ENCODE assay signal across 20 mouse cellular contexts in the genomic region with DNA sequence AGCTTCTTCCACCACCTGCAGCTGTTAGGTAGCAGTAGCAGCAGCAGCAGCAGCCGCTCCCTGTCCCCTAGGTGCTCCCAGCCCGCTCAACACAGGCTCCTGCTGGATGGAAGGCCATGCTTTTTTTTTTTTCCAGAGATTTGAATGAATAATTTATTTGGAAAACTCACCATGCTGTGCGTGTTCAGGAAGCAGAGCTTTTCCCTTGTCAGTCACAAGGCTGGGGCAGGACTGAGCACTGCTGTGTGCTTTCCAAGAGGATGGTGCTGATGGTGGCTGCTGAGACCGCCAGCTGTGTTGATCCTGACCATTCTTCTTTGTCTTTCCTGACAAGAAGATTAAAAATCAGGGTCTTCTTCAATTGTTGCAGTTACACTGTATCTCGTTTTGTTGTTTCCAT.
DNase-seq lines count a peak whose midpoint lies in the region; ATAC-seq and TF ChIP-seq lines count a peak whose summit lies in the region.
"Had no signal": no experiment of that assay in that cellular context is flagged by ENCODE, and none has a peak within 500 bp of the region (broad histone marks: within the 10 kb centered on the region; RNA-seq: fewer than 3 reads in every experiment).

No protein-coding gene starts in this region.

- ATAC-seq in lung, embryonic 14.5 days (ENCODE audit: insufficient read depth), result no peak
- no peak for ATAC-seq in lung, postnatal 0 days
- ATAC-seq in hindbrain, embryonic 14.5 days (ENCODE audit: low FRiP score), result peak; percentile 43; the same call in 1 of the 2 replicates
- ATAC-seq in midbrain, embryonic 15.5 days (replicated peaks), result peak; percentile 80
- ATAC-seq: intestine, postnatal 0 days; liver, embryonic 12.5 days had no signal

- intact Hi-C loops in heart, postnatal 36 days (cut with DNase I), result no loop called here

- no peaks in the 10 kb centered on the region for H3K9me3 ChIP-seq in lung, embryonic 14.5 days (ENCODE audit: low read depth, low read length)
- no peaks in the 10 kb centered on the region for H3K9me3 ChIP-seq in lung, postnatal 0 days (ENCODE audit: low read length)
- H3K9me3 ChIP-seq in hindbrain, embryonic 14.5 days (ENCODE audit: control insufficient read depth, low read length), result no peaks in the 10 kb centered on the region
- H3K9me3 ChIP-seq in midbrain, embryonic 15.5 days, result no peaks in the 10 kb centered on the region
- H3K9me3 ChIP-seq: forebrain, embryonic 10.5 days; hindbrain, embryonic 15.5 days; kidney, embryonic 15.5 days; limb, embryonic 13.5 days; liver, embryonic 12.5 days had no signal

- H3K4me1 ChIP-seq in lung, embryonic 14.5 days (ENCODE audit: insufficient read depth), result no peaks in the 10 kb centered on the region
- no peaks in the 10 kb centered on the region for H3K4me1 ChIP-seq in lung, postnatal 0 days (ENCODE audit: insufficient read depth, low read depth, low read length)
- peaks cover 4% of the 10 kb centered on the region; the same call in 1 of the 2 replicates for H3K4me1 ChIP-seq in hindbrain, embryonic 14.5 days (replicated peaks; ENCODE audit: control insufficient read depth, insufficient read depth, low read length)
- H3K4me1 ChIP-seq in midbrain, embryonic 15.5 days, result peaks cover 3% of the 10 kb centered on the region; the same call in 1 of the 2 replicates
- H3K4me1 ChIP-seq in cerebellum, adult 2 months (ENCODE audit: control insufficient read depth, insufficient read depth, low read length), result no peaks in the 10 kb centered on the region
- H3K4me1 ChIP-seq: forebrain, embryonic 10.5 days; kidney, embryonic 15.5 days; limb, embryonic 13.5 days; liver, embryonic 12.5 days had no signal

- H3K4me2 ChIP-seq in lung, embryonic 14.5 days, result no peak overlapping the region
- no peak overlapping the region for H3K4me2 ChIP-seq in lung, postnatal 0 days (replicated peaks; ENCODE audit: low read depth, low read length)
- no peak overlapping the region for H3K4me2 ChIP-seq in hindbrain, embryonic 14.5 days (replicated peaks)
- no peak overlapping the region for H3K4me2 ChIP-seq in midbrain, embryonic 15.5 days
- H3K4me2 ChIP-seq: heart, embryonic 11.5 days; hindbrain, embryonic 15.5 days; kidney, embryonic 15.5 days; limb, embryonic 13.5 days; liver, embryonic 12.5 days had no signal

- H3K36me3 ChIP-seq in lung, embryonic 14.5 days (ENCODE audit: insufficient read depth), result no peaks in the 10 kb centered on the region
- no peaks in the 10 kb centered on the region for H3K36me3 ChIP-seq in lung, postnatal 0 days (ENCODE audit: insufficient read depth, low read length)
- no peaks in the 10 kb centered on the region for H3K36me3 ChIP-seq in hindbrain, embryonic 14.5 days (replicated peaks; ENCODE audit: control insufficient read depth, insufficient read depth)
- H3K36me3 ChIP-seq in midbrain, embryonic 15.5 days (replicated peaks), result no peaks in the 10 kb centered on the region
- H3K36me3 ChIP-seq: forebrain, embryonic 10.5 days; hindbrain, embryonic 15.5 days; kidney, embryonic 15.5 days; limb, embryonic 13.5 days; liver, embryonic 12.5 days had no signal

- H3K27me3 ChIP-seq in lung, embryonic 14.5 days (ENCODE audit: insufficient read depth, low read length), result no peaks in the 10 kb centered on the region
- no peaks in the 10 kb centered on the region for H3K27me3 ChIP-seq in lung, postnatal 0 days (replicated peaks; ENCODE audit: insufficient read depth, low read length)
- no peaks in the 10 kb centered on the region for H3K27me3 ChIP-seq in hindbrain, embryonic 14.5 days (ENCODE audit: control insufficient read depth, insufficient read depth, low read length)
- H3K27me3 ChIP-seq in midbrain, embryonic 15.5 days (replicated peaks), result no peaks in the 10 kb centered on the region
- H3K27me3 ChIP-seq in cerebellum, adult 2 months (ENCODE audit: control insufficient read depth, insufficient read depth, low read length), result no peaks in the 10 kb centered on the region
- H3K27me3 ChIP-seq: hindbrain, embryonic 15.5 days; kidney, embryonic 15.5 days; limb, embryonic 13.5 days; liver, embryonic 12.5 days had no signal

- H3K9ac ChIP-seq in lung, embryonic 14.5 days, result no peak overlapping the region
- no peak overlapping the region for H3K9ac ChIP-seq in lung, postnatal 0 days (replicated peaks; ENCODE audit: low read depth)
- no peak overlapping the region for H3K9ac ChIP-seq in hindbrain, embryonic 14.5 days
- H3K9ac ChIP-seq in midbrain, embryonic 15.5 days, result no peak overlapping the region
- H3K9ac ChIP-seq: hindbrain, embryonic 15.5 days; kidney, embryonic 15.5 days; limb, embryonic 13.5 days; liver, embryonic 12.5 days had no signal

- H3K4me3 ChIP-seq in lung, embryonic 14.5 days (ENCODE audit: low read depth, low read length), result no peak overlapping the region
- no peak overlapping the region for H3K4me3 ChIP-seq in lung, postnatal 0 days (ENCODE audit: low read depth, low read length)
- H3K4me3 ChIP-seq in hindbrain, embryonic 14.5 days (replicated peaks; ENCODE audit: low read length), result no peak overlapping the region
- no peak overlapping the region for H3K4me3 ChIP-seq in midbrain, embryonic 15.5 days
- H3K4me3 ChIP-seq in cerebellum, adult 2 months (replicated peaks; ENCODE audit: insufficient read depth, low read depth, low read length), result no peak overlapping the region
- H3K4me3 ChIP-seq: forebrain, embryonic 10.5 days; hindbrain, embryonic 15.5 days; kidney, embryonic 15.5 days; limb, embryonic 13.5 days; liver, embryonic 12.5 days had no signal

- WGBS in lung, embryonic 14.5 days, result 42% methylated on average over 5 of the region's 5 CpGs
- WGBS in lung, postnatal 0 days, result 50% methylated on average over 5 of the region's 5 CpGs
- WGBS in hindbrain, embryonic 14.5 days, result 28% methylated on average over 5 of the region's 5 CpGs
- WGBS in midbrain, embryonic 15.5 days, result 20% methylated on average over 5 of the region's 5 CpGs
- 41% methylated on average over 5 of the region's 5 CpGs for WGBS in cerebellum, adult 2 months

- DNase-seq in embryo, embryonic 10.5 days (ENCODE audit: low spot score), result peak; percentile 8
- DNase-seq in embryo, embryonic 9.5 days (ENCODE audit: extremely low spot score), result no peak
- peak; percentile 6 for DNase-seq in lung, embryonic 14.5 days
- DNase-seq in lung, postnatal 0 days (ENCODE audit: low spot score), result no peak
- no peak for DNase-seq in hindbrain, embryonic 14.5 days (ENCODE audit: low spot score)
- no peak for DNase-seq in cerebellum, adult 2 months
- DNase-seq in heart, postnatal 36 days, result no peak
- DNase-seq: adrenal gland, postnatal 25 days; kidney, postnatal 36 days; lung, adult 18-20 months; right cerebral cortex, postnatal 25 days; spleen, adult 18-20 months had no signal

- no peak for TF ChIP-seq CTCF in lung, embryonic 14.5 days (IDR thresholded peaks at IDR 0.05; ENCODE audit: low read depth)
- no peak for TF ChIP-seq CTCF in lung, postnatal 0 days (IDR thresholded peaks at IDR 0.05)
- no peak for TF ChIP-seq CTCF in cerebellum, adult 2 months (IDR thresholded peaks at IDR 0.05; ENCODE audit: borderline replicate concordance, insufficient read depth, low read depth, low read length)

- no peak overlapping the region for H3K27ac ChIP-seq in lung, embryonic 14.5 days (ENCODE audit: low read depth)
- H3K27ac ChIP-seq in lung, postnatal 0 days (ENCODE audit: low read length), result no peak overlapping the region
- H3K27ac ChIP-seq in hindbrain, embryonic 14.5 days, result no peak overlapping the region
- H3K27ac ChIP-seq in midbrain, embryonic 15.5 days, result no peak overlapping the region
- H3K27ac ChIP-seq in cerebellum, adult 2 months (ENCODE audit: insufficient read depth, low read length), result no peak overlapping the region
- H3K27ac ChIP-seq: forebrain, embryonic 10.5 days; hindbrain, embryonic 15.5 days; kidney, embryonic 15.5 days; limb, embryonic 13.5 days; liver, embryonic 12.5 days had no signal

- TF ChIP-seq POLR2A in cerebellum, adult 2 months (IDR thresholded peaks at IDR 0.05; ENCODE audit: borderline replicate concordance, insufficient read depth, low read length), result no peak

- TF ChIP-seq EP300 in lung, postnatal 0 days (IDR thresholded peaks at IDR 0.05), result no peak

Comparison
In these comparisons a context has a peak if more than half of its experiments do, and no peak if none do; other contexts are left out.
1. DNase-seq: peak in embryo, embryonic 10.5 days (single experiment) and lung, embryonic 14.5 days (single experiment); none in embryo, embryonic 9.5 days (single experiment), lung, postnatal 0 days (single experiment), hindbrain, embryonic 14.5 days (single experiment), cerebellum, adult 2 months (0 of 2) and heart, postnatal 36 days (0 of 2).
2. ATAC-seq: peak in hindbrain, embryonic 14.5 days (single experiment) and midbrain, embryonic 15.5 days (single experiment); none in lung, embryonic 14.5 days (single experiment) and lung, postnatal 0 days (single experiment).